Mouse (Mus musculus) liver, postnatal 0 days (tissue): ENCODE data around the gene Dtnbp1. TPM values are rescaled to one million over a fixed set of nuclear protein-coding genes. Genes with fewer than 3 reads are reported as not detected.

Experiments used
- ATAC-seq: fragments of 200-750 bp; cut with Nextera tagmentation; 2 replicates; pipeline ENCODE4 v1.8.0; 2017; ENCODE audit warnings: mild to moderate bottlenecking, moderate library complexity
- DNase-seq: peaks from one replicate; pipeline ENCODE4 v3.0.0-alpha.2; 2016
- H3K27ac ChIP-seq: fragments of 300-500 bp; sonication (generic); 2 replicates; pipeline ENCODE4 v1.5.1; 2014; ENCODE audit warnings: antibody characterized with exemption, moderate library complexity, mild to moderate bottlenecking, low read depth
- H3K27me3 ChIP-seq: fragments of 300-500 bp; sonication (generic); 2 replicates; pipeline ENCODE4 v1.6.1; 2014; ENCODE audit warnings: low read length, control low read depth, mixed read lengths; ENCODE audit not compliant: insufficient read depth
- H3K36me3 ChIP-seq: fragments of 300-500 bp; sonication (generic); replicated peaks from 2 replicates; pipeline ENCODE4 v1.6.1; 2014; ENCODE audit warnings: mild to moderate bottlenecking, control low read depth, low read length, moderate library complexity, mixed read lengths; ENCODE audit not compliant: insufficient read depth
- H3K4me1 ChIP-seq: fragments of 300-500 bp; sonication (generic); 2 replicates; pipeline ENCODE4 v1.6.1; 2014; ENCODE audit warnings: antibody characterized with exemption, mild to moderate bottlenecking, control low read depth; ENCODE audit not compliant: insufficient read depth
- H3K4me2 ChIP-seq: fragments of 300-500 bp; sonication (generic); 2 replicates; pipeline ENCODE4 v1.6.1; 2014; ENCODE audit warnings: low read depth, mild to moderate bottlenecking, low read length, moderate library complexity, mixed read lengths
- H3K4me3 ChIP-seq: fragments of 300-500 bp; sonication (generic); 2 replicates; pipeline ENCODE4 v1.5.1; 2014; ENCODE audit warnings: low read depth, low read length
- H3K9ac ChIP-seq: fragments of 300-500 bp; sonication (generic); replicated peaks from 2 replicates; pipeline ENCODE4 v1.6.1; 2014; ENCODE audit warnings: mild to moderate bottlenecking, moderate library complexity
- H3K9me3 ChIP-seq: fragments of 300-500 bp; sonication (generic); 2 replicates; pipeline ENCODE4 v1.6.1; 2016; ENCODE audit warnings: mild to moderate bottlenecking, control low read depth, low read length, mixed read lengths
- CTCF ChIP-seq: sonication (generic); IDR thresholded peaks from 2 replicates; pipeline ENCODE4 v1.5.1; 2016; ENCODE audit warnings: antibody characterized with exemption, low read depth
- EP300 ChIP-seq: IDR thresholded peaks from 2 replicates; pipeline ENCODE4 v1.6.1; 2016; ENCODE audit warnings: antibody characterized with exemption, low read depth, mild to moderate bottlenecking
- WGBS: fragments of 180-500 bp; shearing (Covaris S2); extraction: QIAGEN DNeasy Blood & Tissue Kit; methylation state at CpG from one replicate; pipeline ENCODE4 v1.1.7; 2014; ENCODE audit not compliant: insufficient replicate concordance; 5-methylcytosine and 5-hydroxymethylcytosine counted together
- polyA plus RNA-seq: library from polyadenylated mRNA; unstranded; fragments of >200 nt; fragmentation: Nextera tagmentation; extraction: Ambion mirVana; gene quantifications from 2 replicates; pipeline ENCODE4 v1.2.1, GENCODE M21; 2015

Gene Dtnbp1
- polyA plus RNA-seq, 1 experiment from 2014 or later, result 34.2 TPM

DNA sequence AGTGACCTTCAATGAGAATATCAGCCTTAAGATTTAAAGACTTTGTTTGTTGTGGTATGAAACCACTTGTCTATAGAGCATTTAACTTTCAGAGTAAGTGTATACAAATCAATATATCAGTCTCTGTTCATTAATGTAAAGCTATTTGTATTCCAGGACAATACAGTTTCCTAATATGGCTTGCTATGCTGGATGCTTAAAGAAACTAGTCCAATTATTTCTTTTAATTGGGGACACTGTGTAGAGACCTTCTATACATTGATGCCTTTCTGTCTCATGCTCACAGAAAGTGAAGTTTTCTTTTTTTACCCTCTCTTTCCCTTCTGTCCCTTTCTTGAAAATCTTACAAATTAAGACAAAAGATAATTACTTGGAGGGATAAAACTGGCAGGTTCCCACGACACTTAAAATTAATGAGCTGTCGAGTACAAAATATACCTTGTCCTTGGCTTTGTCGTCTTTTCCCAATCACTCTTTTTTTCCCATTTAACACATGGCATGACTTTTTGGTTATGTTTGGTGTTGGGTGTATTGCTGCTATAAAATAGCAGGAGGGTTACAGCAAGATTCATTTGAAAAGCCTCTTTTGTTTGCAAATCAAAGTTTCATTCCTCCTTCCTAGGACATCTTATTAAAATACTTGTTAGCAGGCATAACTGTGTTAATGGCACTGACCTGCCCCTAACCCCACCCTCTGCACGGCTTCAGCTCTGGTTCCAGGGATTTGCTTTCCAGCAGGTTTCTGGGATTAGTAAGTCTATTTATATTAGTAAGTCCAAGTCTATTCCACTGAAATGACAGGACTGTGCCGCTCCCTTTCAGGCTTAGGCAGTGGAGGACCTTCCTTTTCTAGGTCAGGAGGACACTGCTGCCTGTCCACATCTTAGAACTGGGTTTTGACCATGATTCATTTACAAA lies 109.9 kb downstream of the Dtnbp1 start:
- H3K9me3 ChIP-seq, result no peaks in the 10 kb centered on the region
- H3K36me3 ChIP-seq, result peaks cover 18% of the 10 kb centered on the region
- TF ChIP-seq CTCF, result no peak
- no peaks in the 10 kb centered on the region for H3K4me1 ChIP-seq
- WGBS, result 81% methylated on average over 5 of the region's 5 CpGs
- no peak overlapping the region for H3K27ac ChIP-seq
- H3K9ac ChIP-seq, result no peak overlapping the region
- H3K4me3 ChIP-seq, result no peak overlapping the region
- H3K27me3 ChIP-seq, result no peaks in the 10 kb centered on the region
- DNase-seq (no peak), ATAC-seq (no peak)
- no peak overlapping the region for H3K4me2 ChIP-seq

DNA sequence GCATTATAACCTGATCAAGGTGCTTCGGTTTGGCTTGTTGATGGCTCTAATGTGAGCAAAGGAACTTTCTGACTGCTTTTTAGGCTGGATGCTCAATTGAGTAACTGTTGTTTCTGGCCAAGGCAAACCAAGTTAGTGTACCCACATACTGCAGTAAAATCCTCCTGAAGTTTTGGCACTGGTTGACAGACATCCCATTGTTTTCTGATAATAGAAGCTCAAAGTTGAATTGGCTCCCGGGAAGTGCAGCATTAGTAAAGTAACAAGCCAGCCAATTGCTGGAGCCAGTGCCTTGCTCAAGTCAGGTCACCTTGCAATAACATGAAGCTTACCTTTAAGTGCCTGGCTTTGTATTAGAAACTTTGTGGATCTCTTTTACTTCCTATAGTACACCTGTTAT lies 111.3 kb downstream of the Dtnbp1 start:
- no peak for TF ChIP-seq EP300
- no peak for TF ChIP-seq CTCF

DNA sequence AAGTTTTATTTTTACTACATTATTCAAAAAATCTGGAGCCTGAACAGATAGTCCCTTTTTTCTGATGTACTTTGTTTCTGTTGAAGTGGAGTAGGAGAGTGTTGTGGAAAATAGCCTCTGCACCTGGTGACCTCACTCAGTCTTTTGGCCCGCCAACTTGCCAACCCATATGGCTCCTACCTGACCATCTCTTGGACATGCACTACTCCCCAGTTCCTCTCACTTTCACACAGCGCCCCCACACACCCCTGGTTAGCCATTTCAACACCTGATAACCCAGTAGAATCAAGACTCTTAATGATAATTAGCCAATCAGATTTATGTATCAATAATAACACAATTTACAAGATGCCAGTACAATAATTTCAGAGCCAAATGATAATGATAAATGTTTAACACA lies 115.7 kb downstream of the Dtnbp1 start:
- no peak overlapping the region for H3K9ac ChIP-seq
- H3K36me3 ChIP-seq, result 0 out of 2 replicates have a peak, but pooled peaks cover 3% of the 10 kb centered on the region
- 89% methylated on average over 2 of the region's 2 CpGs for WGBS
- ATAC-seq, result no peak
- no peaks in the 10 kb centered on the region for H3K4me1 ChIP-seq
- no peak overlapping the region for H3K4me2 ChIP-seq
- H3K27ac ChIP-seq, result no peak overlapping the region
- no peak overlapping the region for H3K4me3 ChIP-seq
- DNase-seq, result no peak
- no peaks in the 10 kb centered on the region for H3K27me3 ChIP-seq
- no peaks in the 10 kb centered on the region for H3K9me3 ChIP-seq
- TF ChIP-seq EP300, result no peak
- TF ChIP-seq CTCF, result no peak

More for the DNA sequence above, 111.3 kb downstream of the Dtnbp1 start:
- Histone ChIP-seq H3K27ac (no peak overlapping the region), H3K4me2 (no peak overlapping the region), H3K4me1 (no peaks in the 10 kb centered on the region), H3K27me3 (no peaks in the 10 kb centered on the region), H3K9me3 (no peaks in the 10 kb centered on the region), H3K36me3 (0 out of 2 replicates have a peak, but pooled peaks cover 4% of the 10 kb centered on the region), H3K9ac (no peak overlapping the region), H3K4me3 (no peak overlapping the region)
- ATAC-seq, result no peak
- no peak for DNase-seq
- 76% methylated on average over 2 of the region's 2 CpGs for WGBS

DNA sequence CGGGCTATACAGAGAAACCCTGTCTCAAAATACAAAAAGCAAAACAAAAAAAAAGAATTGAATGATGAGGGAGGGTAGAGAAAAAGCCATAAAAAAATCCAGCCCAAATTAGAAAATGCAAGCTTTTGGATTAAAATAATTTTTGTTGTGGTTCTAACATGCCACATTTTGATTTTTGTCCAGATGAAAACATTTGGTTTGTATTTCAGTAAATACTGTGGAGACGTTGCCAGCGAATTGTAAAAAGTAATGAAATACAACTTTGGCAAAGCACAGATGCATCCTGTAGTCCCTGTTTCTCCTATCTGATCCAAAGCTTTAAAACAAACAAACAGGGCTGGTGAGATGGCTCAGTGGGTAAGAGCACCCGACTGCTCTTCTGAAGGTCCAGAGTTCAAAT lies 120.9 kb downstream of the Dtnbp1 start:
- no peaks in the 10 kb centered on the region for H3K27me3 ChIP-seq
- TF ChIP-seq CTCF (no peak), EP300 (no peak)
- DNase-seq (no peak), ATAC-seq (no peak)
- no peaks in the 10 kb centered on the region for H3K4me1 ChIP-seq
- peaks cover 5% of the 10 kb centered on the region; the same call in 1 of the 2 replicates for H3K36me3 ChIP-seq
- no peak overlapping the region for H3K4me2 ChIP-seq
- H3K9ac ChIP-seq, result no peak overlapping the region
- WGBS, result 84% methylated on average over 4 of the region's 4 CpGs
- H3K27ac ChIP-seq, result no peak overlapping the region
- H3K4me3 ChIP-seq, result no peak overlapping the region
- no peaks in the 10 kb centered on the region for H3K9me3 ChIP-seq

DNA sequence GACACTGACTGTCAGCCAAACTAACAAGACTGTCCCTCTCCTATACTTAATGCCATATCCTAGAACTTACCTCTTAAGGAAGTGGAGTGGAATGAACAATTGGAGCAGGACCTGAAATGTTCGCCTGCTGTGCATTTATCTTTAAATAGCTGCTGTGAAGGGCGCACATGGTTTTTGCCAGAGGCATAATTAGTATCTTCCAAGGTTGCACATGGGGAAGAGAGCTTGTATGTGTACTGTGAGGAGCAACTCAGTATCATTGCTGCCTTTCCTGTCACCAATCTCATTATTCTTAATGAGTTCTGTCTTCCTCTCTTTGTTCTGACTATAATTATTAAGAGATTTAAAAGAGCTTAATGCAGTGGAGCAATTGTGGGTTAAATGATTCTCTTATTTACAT lies 125.1 kb downstream of the Dtnbp1 start:
- no peak for DNase-seq
- H3K27ac ChIP-seq, result no peak overlapping the region

More for the DNA sequence above, 125.1 kb downstream of the Dtnbp1 start:
- WGBS, result 69% methylated on average over 2 of the region's 2 CpGs
- Histone ChIP-seq H3K9me3 (no peaks in the 10 kb centered on the region), H3K36me3 (peaks cover 6% of the 10 kb centered on the region; the same call in 1 of the 2 replicates), H3K9ac (no peak overlapping the region), H3K4me1 (no peaks in the 10 kb centered on the region), H3K27me3 (no peaks in the 10 kb centered on the region), H3K4me2 (no peak overlapping the region), H3K4me3 (no peak overlapping the region)
- no peak for ATAC-seq
- TF ChIP-seq EP300 (no peak), CTCF (no peak)

Other genes with a start within 250 kb of the Dtnbp1 start
- gene Gm9817, start 76.5 kb upstream of the Dtnbp1 start, polyA plus RNA-seq, result not detected in 2 replicates